Mouse (Mus musculus) c-Kit-negative CD71-positive TER-119-positive erythroid progenitor cells, embryonic 14.5 days (primary cell): Measurements from ENCODE around the gene Olfr1228.

Source experiments
- DNase-seq: peaks from one replicate; pipeline ENCODE4 v3.0.0-alpha.2; 2013; ENCODE audit warnings: low read depth, low spot score

The Olfr1228 gene

DNA sequence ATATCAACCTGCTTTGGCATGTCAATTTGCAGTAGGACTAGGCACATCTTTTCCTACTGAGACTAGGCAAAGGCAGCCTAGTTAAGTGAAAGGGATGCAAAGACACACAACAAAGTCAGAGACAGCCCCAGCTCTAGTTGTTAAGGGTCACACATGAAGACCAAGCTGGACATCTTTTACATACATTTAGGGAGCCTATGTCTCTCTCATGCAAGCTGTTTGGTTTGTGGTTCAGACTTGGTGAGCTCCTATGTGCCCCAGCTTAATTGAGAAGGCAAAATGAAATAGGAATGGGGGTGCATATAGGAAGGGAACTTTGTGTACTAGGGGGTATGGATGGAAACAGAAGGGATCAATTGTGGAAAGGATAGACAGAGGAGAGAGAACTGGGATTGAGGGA, at the start of gene Olfr1228:
Olfr1228 (minus strand) TSS at position 101 of the 400 bp plus-strand sequence.
- DNase-seq: no peak

DNA sequence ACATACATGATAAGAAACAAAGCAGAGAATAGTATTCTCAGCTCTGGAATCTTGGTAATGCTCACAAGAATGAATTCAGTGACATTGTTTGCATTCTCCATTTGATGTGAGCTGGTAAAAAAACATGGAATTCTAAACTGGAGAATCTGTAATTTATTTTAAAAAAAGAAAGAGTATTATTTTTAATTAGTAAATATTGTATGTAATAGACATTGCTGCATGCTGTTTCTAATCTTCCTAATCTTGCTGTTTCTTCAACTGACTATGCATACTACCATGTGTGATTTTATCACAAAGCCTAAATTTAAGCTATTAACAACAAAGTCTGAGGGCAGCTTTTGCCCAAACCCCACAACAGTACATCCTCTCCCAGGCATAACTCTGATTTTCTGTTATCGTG, 43.3 kb upstream of the Olfr1228 start, which contains the start of gene Olfr1230:
Olfr1230 (minus strand) TSS at position 101 of the 400 bp plus-strand sequence.
- DNase-seq: no peak

DNA sequence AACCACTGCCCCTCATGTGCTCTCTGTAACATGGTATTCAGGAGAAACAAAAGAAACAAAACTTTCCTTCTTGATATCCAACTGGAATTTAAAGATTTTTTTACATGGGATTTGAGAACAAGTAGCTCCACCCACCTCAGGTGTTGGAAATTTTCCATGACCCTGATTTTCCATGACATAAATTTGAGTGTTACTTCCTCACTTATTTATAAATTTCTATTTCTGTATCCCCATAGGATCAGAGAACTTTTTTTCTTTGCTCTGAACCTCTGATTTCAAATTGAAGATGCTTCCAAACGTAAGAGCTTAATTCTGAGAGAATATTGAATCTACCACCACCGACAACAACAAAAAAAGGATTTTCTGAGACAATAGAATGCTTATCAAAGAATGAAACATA, 34.1 kb upstream of the Olfr1228 start, which contains the start of gene Olfr1229:
Olfr1229 (minus strand) TSS at position 101 of the 400 bp plus-strand sequence.
- DNase-seq: no peak

DNA sequence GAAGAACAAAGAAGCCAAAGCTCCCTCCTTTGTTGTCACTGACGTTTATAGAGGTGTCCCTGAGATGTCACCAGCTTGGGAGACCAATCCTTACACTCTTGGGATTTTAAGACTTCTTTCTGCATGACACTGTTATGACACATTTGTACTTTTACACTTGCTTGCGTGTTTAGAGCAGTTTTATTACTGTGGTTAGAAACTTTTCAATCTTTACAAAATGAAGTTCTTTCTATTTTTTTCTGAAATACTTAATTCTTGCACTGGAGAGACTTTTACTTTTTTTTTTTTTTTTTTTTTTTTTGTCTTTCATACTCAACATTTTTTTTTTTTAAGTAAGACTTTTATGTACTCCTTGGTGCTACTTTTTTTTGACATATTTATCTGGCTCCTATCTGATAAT, 53.9 kb downstream of the Olfr1228 start, which contains the start of gene Olfr1226:
Olfr1226 (minus strand) TSS at position 101 of the 400 bp plus-strand sequence.
- no peak for DNase-seq
